Mouse (Mus musculus): ENCODE measurements around the gene Tcte2. TPM values are rescaled to one million over a fixed set of nuclear protein-coding genes. Genes with fewer than 3 reads are reported as not detected.
"Not testable (repeated sequence)": the region's sequence is repeated elsewhere in the genome, so short reads cannot be mapped to it uniquely, and the experiment has no call there.

The Tcte2 gene
- polyA plus RNA-seq, 1 experiment from 2014 or later, result 22.9 TPM

DNA sequence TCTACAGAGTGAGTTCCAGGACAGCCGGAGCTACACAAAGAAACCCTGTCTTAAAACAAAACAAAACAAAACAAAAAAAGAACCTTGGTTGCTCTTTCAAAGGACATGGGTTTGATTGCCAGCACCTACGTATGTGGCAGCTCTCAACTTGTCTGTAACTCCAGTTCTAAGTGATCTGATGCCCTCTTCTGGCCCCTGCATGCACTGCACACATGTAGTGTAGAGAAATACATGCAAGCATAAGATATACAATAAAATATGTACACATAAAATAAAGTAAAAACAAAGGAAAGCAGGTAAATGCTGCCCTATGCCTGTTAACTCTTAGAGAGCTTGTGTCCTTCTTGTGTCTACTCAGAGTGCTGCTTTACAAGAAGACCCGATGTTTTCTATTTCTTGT, 7.6 kb upstream of the Tcte2 start:
- whole genome bisulfite sequencing, result 90% methylated on average over 3 of the region's 3 CpGs

DNA sequence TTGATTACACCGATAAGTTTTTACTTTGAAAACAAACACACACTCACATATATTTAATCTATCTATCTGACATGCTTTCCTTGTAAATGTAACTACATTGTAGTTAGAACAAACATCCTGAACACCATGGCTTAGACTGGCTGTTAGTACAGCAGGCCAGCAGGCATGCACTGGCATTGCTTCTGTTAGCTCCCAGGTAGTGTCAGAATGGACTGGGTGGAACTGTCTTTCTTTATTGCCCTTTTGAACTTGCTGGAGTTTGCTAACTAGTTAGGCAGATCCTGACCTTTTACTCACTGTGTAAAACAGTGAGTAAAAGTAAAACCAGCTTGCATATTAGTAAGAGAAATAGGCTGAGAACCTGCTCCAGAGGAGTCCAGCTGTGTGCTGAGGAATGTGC, 6.9 kb upstream of the Tcte2 start:
- no peak overlapping the region for H3K9ac ChIP-seq (replicated peaks; ENCODE audit: low read depth, low read length)
- no peaks in the 10 kb centered on the region for H3K27me3 ChIP-seq (replicated peaks; ENCODE audit: control insufficient read depth, insufficient read depth, low read length)
- no peak overlapping the region for H3K4me2 ChIP-seq (ENCODE audit: low read length)
- no peaks in the 10 kb centered on the region for H3K9me3 ChIP-seq (ENCODE audit: control insufficient read depth, low read length)
- 94% methylated on average over 1 of the region's 1 CpGs for WGBS
- H3K4me3 ChIP-seq (replicated peaks; ENCODE audit: low read length), result no peak overlapping the region
- no peak overlapping the region for H3K27ac ChIP-seq (ENCODE audit: low read length)
- H3K4me1 ChIP-seq (replicated peaks; ENCODE audit: control insufficient read depth, insufficient read depth, low read length), result peaks cover 9% of the 10 kb centered on the region
- ATAC-seq, result no peak
- H3K36me3 ChIP-seq (ENCODE audit: control insufficient read depth, insufficient read depth), result no peaks in the 10 kb centered on the region

More for the DNA sequence above, 7.6 kb upstream of the Tcte2 start:
- Histone ChIP-seq H3K9ac (replicated peaks; ENCODE audit: low read depth, low read length) (no peak overlapping the region), H3K27ac (ENCODE audit: low read length) (no peak overlapping the region), H3K27me3 (replicated peaks; ENCODE audit: control insufficient read depth, insufficient read depth, low read length) (no peaks in the 10 kb centered on the region), H3K4me3 (replicated peaks; ENCODE audit: low read length) (no peak overlapping the region), H3K36me3 (ENCODE audit: control insufficient read depth, insufficient read depth) (no peaks in the 10 kb centered on the region), H3K4me2 (ENCODE audit: low read length) (no peak overlapping the region), H3K9me3 (ENCODE audit: control insufficient read depth, low read length) (no peaks in the 10 kb centered on the region), H3K4me1 (replicated peaks; ENCODE audit: control insufficient read depth, insufficient read depth, low read length) (peaks cover 8% of the 10 kb centered on the region)
- no peak for ATAC-seq

DNA sequence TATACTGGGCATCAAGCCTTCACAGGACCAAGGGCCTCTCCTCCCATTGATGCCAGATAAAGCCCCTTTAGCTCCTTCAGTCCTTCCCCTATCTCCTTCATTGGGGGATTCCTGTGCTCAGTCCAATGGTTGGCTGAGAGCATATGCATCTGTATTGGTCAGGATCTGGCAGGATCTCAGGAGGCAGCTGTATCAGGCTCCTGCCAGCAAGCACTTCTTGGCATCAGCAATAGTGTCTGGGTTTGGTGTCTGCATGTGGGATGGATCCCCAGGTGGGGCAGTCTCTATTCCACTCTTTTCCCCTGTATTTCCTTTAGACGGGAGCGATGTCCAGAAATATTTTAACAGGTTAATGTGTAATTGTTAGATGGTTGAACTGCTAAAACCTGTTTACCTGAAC, 3.3 kb upstream of the Tcte2 start:
- not testable (repeated sequence) for H3K4me3 ChIP-seq (replicated peaks; ENCODE audit: low read length); H3K27me3 ChIP-seq (replicated peaks; ENCODE audit: control insufficient read depth, insufficient read depth, low read length); H3K4me2 ChIP-seq (ENCODE audit: low read length); H3K36me3 ChIP-seq (ENCODE audit: control insufficient read depth, insufficient read depth); H3K9me3 ChIP-seq (ENCODE audit: control insufficient read depth, low read length); ATAC-seq; H3K9ac ChIP-seq (replicated peaks; ENCODE audit: low read depth, low read length); H3K27ac ChIP-seq (ENCODE audit: low read length)
- peaks cover 16% of the 10 kb centered on the region for H3K4me1 ChIP-seq (replicated peaks; ENCODE audit: control insufficient read depth, insufficient read depth, low read length)
- WGBS, result 73% methylated on average over 2 of the region's 2 CpGs

DNA sequence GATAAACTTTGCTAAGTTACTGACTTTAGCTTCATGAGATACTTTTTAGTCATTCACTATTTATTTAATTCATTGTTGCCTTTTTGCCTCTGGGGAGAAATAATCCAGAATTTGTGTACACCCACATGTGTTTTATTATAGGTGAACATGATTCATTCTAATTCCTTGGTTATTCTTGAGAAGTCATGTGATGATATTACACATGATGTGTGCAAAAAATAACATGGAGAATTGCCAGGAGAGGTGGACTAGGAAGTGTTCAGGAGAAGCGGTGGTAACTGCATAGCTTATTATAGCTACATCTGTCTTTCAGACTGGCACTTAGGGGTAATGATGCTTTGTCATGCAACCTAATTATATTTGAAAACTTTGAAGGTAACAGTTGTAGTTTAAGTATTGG, 2.2 kb upstream of the Tcte2 start:
- no peak overlapping the region for H3K9ac ChIP-seq (replicated peaks; ENCODE audit: low read depth, low read length)
- no peak overlapping the region for H3K27ac ChIP-seq (ENCODE audit: low read length)
- no peaks in the 10 kb centered on the region for H3K9me3 ChIP-seq (ENCODE audit: control insufficient read depth, low read length)
- H3K36me3 ChIP-seq (ENCODE audit: control insufficient read depth, insufficient read depth), result no peaks in the 10 kb centered on the region
- no peak overlapping the region for H3K4me2 ChIP-seq (ENCODE audit: low read length)
- H3K4me1 ChIP-seq (replicated peaks; ENCODE audit: control insufficient read depth, insufficient read depth, low read length), result peaks cover 16% of the 10 kb centered on the region
- no peaks in the 10 kb centered on the region for H3K27me3 ChIP-seq (replicated peaks; ENCODE audit: control insufficient read depth, insufficient read depth, low read length)
- H3K4me3 ChIP-seq (replicated peaks; ENCODE audit: low read length), result no peak overlapping the region
- 59% methylated on average over 1 of the region's 1 CpGs for WGBS
- no peak for ATAC-seq

GRCm38 (mm10) chr17:13760675-13761178, 898 bp downstream of the Tcte2 start:
- Histone ChIP-seq H3K36me3 (ENCODE audit: control insufficient read depth, insufficient read depth) (no peaks in the 10 kb centered on the region), H3K4me1 (replicated peaks; ENCODE audit: control insufficient read depth, insufficient read depth, low read length) (peaks cover 27% of the 10 kb centered on the region), H3K9ac (replicated peaks; ENCODE audit: low read depth, low read length) (peak overlapping the region; percentile 98), H3K4me3 (replicated peaks; ENCODE audit: low read length) (peak overlapping the region; percentile 97), H3K27ac (ENCODE audit: low read length) (peak overlapping the region; percentile 98), H3K9me3 (ENCODE audit: control insufficient read depth, low read length) (no peaks in the 10 kb centered on the region), H3K4me2 (ENCODE audit: low read length) (peak overlapping the region; percentile 87), H3K27me3 (replicated peaks; ENCODE audit: control insufficient read depth, insufficient read depth, low read length) (no peaks in the 10 kb centered on the region)
- WGBS, result under 1% methylated on average over 41 of the region's 72 CpGs
- peak; percentile 14 for ATAC-seq

DNA sequence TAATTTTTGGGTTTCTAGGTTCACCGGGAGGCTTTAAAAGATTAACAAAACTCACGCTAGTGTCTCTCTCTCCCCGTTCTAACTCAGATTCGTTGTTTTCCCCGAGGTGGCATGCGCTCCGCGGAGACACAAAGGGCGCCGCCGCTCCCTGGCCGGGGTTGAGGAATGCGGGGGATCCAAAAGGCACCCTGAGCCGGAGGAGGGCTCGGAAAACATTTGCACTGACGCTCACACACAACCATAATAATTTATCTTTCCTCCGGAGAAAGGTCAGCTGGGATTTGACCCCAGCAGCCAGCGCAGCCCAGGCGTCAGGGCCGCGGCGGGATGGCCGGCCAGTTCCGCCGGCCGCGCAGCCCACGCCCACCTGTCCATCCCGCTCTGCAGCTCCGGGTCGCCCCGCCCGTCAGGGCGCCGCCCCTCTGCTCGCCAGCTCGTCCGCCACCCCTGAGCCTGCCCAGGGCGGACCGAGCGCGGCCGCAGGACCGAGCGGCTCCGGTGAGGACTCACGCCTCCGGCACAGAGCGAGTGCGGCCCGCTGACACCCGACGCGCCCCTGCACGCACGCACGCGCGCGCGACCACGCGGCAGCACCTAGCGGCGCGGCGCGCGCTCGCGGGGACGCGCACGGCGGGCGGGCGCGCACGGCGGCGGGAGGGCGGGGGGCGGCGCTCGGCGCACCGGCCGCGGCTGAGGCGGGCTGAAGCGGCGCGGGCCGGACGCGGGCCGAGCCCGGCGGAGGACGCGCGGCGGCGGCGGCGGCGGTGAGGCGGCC, 1.6 kb downstream of the Tcte2 start, which contains the start of gene Afdn:
Gene Afdn, plus strand, starts transcription at position 687 of the 775 bp plus-strand sequence.
- Histone ChIP-seq H3K9me3 (ENCODE audit: control insufficient read depth, low read length) (no peaks in the 10 kb centered on the region), H3K36me3 (ENCODE audit: control insufficient read depth, insufficient read depth) (no peaks in the 10 kb centered on the region), H3K4me2 (ENCODE audit: low read length) (peak within 1 kb of the TSS; percentile 87), H3K4me3 (replicated peaks; ENCODE audit: low read length) (peak within 1 kb of the TSS; percentile 97), H3K4me1 (replicated peaks; ENCODE audit: control insufficient read depth, insufficient read depth, low read length) (peaks cover 27% of the 10 kb centered on the region), H3K27me3 (replicated peaks; ENCODE audit: control insufficient read depth, insufficient read depth, low read length) (no peaks in the 10 kb centered on the region), H3K9ac (replicated peaks; ENCODE audit: low read depth, low read length) (peak within 1 kb of the TSS; percentile 98), H3K27ac (ENCODE audit: low read length) (peak within 1 kb of the TSS; percentile 98)
- peak; percentile 82 for ATAC-seq
- under 1% methylated on average over 66 of the region's 108 CpGs for WGBS

DNA sequence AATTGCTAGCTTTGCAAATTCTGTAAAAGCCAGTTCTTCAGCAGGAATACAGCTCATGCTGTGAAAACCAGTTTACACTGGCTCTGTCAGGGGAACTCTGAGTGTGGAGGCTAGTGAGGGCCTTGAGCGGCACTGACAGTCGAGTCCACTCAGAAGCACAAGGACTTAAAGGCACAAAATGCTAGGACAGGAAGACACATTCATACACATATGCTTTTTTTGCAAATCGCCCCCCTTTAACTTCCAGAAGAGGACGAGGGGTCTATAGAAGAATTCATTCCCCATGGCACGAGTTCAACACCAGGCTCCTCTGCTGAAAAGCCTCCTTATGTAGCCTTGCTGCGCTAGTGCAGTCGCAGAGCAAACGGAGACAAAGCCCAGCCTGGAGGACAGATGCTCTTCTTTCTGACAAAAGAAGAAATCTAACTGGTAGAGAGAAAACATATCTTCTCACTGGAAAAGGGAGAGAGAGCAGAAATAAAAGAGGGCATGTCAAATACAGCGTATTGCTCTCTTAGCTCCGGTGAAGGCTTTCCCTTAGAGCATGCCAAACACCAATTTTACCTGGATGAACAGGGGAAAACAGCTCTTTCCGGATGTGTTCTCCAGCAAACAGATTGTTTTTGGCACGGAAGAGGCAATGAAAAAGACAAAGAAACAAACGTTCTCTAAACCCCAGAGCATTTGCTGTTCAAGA, 2.3 kb downstream of the Tcte2 start:
- Histone ChIP-seq H3K27ac (ENCODE audit: low read length) (peak overlapping the region; percentile 98), H3K4me1 (replicated peaks; ENCODE audit: control insufficient read depth, insufficient read depth, low read length) (peaks cover 22% of the 10 kb centered on the region), H3K4me3 (replicated peaks; ENCODE audit: low read length) (peak overlapping the region; percentile 97), H3K4me2 (ENCODE audit: low read length) (peak overlapping the region; percentile 76), H3K36me3 (ENCODE audit: control insufficient read depth, insufficient read depth) (no peaks in the 10 kb centered on the region), H3K27me3 (replicated peaks; ENCODE audit: control insufficient read depth, insufficient read depth, low read length) (no peaks in the 10 kb centered on the region), H3K9me3 (ENCODE audit: control insufficient read depth, low read length) (no peaks in the 10 kb centered on the region), H3K9ac (replicated peaks; ENCODE audit: low read depth, low read length) (peak overlapping the region; percentile 98)
- peak; percentile 38 for ATAC-seq
- 3% methylated on average over 13 of the region's 13 CpGs for WGBS

- peaks cover 20% of the 10 kb centered on the region for H3K4me1 ChIP-seq (replicated peaks; ENCODE audit: control insufficient read depth, insufficient read depth, low read length)
- no peaks in the 10 kb centered on the region for H3K36me3 ChIP-seq (ENCODE audit: control insufficient read depth, insufficient read depth)
- peak overlapping the region; percentile 76 for H3K4me2 ChIP-seq (ENCODE audit: low read length)
- no peaks in the 10 kb centered on the region for H3K27me3 ChIP-seq (replicated peaks; ENCODE audit: control insufficient read depth, insufficient read depth, low read length)
- H3K27ac ChIP-seq (ENCODE audit: low read length), result peak overlapping the region; percentile 98
- peak overlapping the region; percentile 97 for H3K4me3 ChIP-seq (replicated peaks; ENCODE audit: low read length)
- no peak for ATAC-seq
- H3K9ac ChIP-seq (replicated peaks; ENCODE audit: low read depth, low read length), result peak overlapping the region; percentile 98
- 15% methylated on average over 7 of the region's 7 CpGs for WGBS
- H3K9me3 ChIP-seq (ENCODE audit: control insufficient read depth, low read length), result no peaks in the 10 kb centered on the region
Observed at GRCm38 (mm10) chr17:13758586-13758985, 3.0 kb downstream of the Tcte2 start.

- WGBS, result 70% methylated on average over 6 of the region's 6 CpGs
- H3K4me3 ChIP-seq (replicated peaks; ENCODE audit: low read length), result no peak overlapping the region
- H3K27me3 ChIP-seq (replicated peaks; ENCODE audit: control insufficient read depth, insufficient read depth, low read length), result no peaks in the 10 kb centered on the region
- H3K36me3 ChIP-seq (ENCODE audit: control insufficient read depth, insufficient read depth), result no peaks in the 10 kb centered on the region
- H3K9me3 ChIP-seq (ENCODE audit: control insufficient read depth, low read length), result no peaks in the 10 kb centered on the region
- H3K4me1 ChIP-seq (replicated peaks; ENCODE audit: control insufficient read depth, insufficient read depth, low read length), result peaks cover 11% of the 10 kb centered on the region
- H3K27ac ChIP-seq (ENCODE audit: low read length), result no peak overlapping the region
- no peak overlapping the region for H3K9ac ChIP-seq (replicated peaks; ENCODE audit: low read depth, low read length)
- ATAC-seq, result no peak
- H3K4me2 ChIP-seq (ENCODE audit: low read length), result no peak overlapping the region
Observed at GRCm38 (mm10) chr17:13754940-13755339, 6.7 kb downstream of the Tcte2 start.
